Mouse (Mus musculus): ENCODE data around the gene Klk1. TPM values are rescaled to one million over a fixed set of nuclear protein-coding genes. Genes with fewer than 3 reads are reported as not detected.

Gene Klk1
- total RNA-seq, 4 experiments from 2014 or later, result 0.47 to 0.57 TPM; not detected in 2

DNA sequence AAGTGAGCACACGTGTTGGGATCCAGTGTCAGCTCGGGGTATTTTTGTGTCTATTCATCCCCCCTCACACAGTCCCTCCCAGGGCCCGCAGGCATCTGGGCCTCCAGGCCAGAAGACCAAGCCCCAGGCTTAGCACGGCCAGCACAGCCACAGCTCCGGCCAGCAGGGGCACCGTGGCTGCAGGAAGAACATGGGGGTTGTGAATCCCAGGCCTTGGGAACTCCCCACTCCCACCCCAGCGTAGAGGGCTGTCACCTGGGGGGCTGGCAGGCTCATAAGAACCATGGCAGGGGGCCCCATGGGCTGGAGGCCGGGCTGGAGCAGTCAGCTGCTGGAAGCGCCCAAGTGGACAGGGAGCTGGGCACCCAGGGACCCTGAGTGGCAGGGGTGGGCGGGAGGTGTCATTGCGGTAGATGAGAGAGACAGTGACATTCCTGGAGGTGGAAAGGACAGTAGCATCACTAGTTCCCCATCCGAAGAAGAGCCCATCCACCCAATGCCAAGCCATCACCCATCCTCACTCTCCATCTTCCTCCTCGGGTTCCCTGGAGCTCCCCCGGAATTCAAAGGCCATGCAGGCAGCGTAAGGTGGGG is 28.0 kb downstream of the Klk1 start:
- DNase-seq (ENCODE audit: low spot score), result no peak

DNA sequence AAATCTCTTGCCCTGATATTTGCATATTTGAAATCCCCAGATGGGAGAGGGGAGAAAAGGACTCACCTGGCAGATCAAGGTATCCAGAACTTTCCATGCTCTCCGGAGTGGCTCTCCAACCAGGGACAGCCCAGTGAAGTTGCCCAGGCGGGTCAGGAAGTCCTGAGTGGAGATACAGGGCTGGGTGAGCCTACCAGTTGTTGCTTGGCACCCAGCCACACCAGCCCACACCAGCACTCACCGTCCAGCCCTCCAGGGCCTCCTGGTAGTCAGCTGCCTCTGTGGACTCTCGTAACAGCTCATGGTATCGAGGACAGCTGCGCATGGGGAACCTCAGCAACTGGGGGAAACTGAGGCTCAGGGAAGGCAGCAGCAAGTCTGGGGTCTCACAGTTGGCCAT is 29.8 kb downstream of the Klk1 start:
- no peak for DNase-seq (ENCODE audit: low spot score)

DNA sequence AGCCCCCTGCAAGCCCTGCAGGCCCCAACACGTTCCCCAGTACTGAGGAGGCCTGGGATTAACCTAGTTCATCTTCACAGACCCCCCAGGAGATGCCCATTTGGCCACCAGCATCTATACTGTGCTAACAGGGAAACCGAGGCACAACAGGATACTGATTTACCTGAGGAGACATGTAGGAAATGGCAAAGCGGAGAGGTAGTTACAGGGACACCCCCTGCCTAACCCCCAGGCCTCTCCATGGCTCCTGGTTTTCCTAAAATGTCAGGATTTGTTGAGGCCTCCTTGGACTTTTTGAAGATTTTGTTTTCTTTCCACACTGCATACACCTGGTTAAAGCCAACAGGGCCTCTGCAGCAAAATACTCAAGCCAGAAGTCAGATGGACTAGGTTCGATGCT is 32.1 kb downstream of the Klk1 start, which contains the start of gene Acp4:
Gene Acp4, minus strand, starts transcription at position 101 of the 400 bp plus-strand sequence.
- no peak for DNase-seq (ENCODE audit: low spot score)

DNA sequence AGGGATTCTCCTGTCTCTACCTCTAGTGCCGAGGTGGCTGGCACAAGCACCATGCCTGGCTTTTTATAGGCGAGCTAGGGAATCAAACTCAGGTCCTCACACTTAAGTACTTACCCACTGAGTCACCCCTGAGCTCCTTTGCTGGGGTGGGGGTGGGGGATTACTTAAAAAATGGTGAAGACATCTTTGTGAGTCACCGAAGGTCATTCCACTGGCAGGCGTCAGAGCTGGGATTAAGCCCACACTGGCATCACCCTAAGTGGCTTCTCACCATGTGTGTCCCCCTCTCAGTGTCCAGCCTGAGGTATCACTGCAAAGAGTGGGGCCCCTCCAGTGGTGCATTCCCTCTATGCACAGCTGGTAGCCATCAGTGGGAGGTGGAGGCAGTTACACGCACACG is 35.2 kb downstream of the Klk1 start:
- DNase-seq (ENCODE audit: low spot score), result no peak

DNA sequence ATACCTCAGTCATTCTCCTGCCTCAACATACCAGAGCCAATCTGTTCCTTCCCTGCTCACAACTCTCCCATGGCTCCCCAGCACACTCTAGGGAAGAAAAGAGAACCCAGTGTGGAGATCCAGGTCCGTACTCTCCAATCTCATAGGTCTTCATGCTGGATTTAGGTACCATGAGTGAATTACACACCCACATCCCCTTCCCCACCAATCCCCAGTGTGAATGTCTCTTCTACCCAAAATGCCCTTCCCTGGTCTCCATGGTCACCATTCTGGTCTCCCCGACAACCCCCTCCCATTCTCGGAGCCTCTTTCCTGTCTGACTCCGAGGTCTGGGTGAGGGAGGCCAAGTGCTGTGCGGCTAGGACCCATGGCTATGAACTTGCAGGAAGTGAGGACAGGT is 36.0 kb downstream of the Klk1 start, which contains the start of gene Gm15517:
Gene Gm15517, plus strand, starts transcription at position 301 of the 400 bp plus-strand sequence.
- DNase-seq (ENCODE audit: low spot score), result no peak

DNA sequence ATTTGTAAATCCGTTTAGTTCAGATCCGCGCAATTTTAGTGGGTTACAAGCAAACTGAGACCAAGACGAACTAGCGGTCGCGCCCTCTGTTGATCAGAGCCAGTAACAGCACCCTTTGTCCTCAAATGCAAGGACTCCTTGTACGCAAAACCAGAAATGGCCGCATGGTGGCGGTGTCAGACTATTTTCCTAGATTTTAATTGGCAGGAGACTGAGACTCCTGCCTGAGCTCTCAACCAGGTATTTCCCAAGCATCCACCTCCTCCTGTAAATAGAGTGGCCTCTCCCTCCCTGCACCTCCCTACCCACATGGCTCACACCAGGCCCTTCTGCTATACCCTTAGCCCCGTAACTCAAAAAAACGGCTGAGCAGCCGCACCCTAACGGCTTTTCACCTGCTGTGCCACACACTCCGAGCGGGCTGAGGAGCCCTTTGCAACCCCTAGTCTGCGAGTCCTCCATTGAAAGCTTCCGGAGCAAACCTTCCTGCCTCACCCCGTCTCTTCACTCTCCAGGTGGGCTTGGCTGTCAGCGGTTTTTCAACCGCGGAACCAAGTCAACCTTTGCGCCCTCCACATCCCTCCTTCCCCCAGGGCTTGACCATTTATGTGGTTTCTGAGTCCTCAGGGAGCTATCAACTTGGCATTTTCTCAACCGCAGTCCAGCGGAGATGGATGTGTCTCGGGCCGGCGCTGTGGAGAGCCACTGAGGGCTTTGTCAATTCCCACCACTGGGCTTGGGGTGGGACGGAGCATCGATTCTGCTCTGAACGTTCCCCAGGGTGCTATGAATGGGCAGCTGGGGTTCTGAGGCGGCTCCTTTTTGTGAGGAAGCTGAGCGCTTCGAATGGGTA is 37.9 kb downstream of the Klk1 start:
- DNase-seq (ENCODE audit: low spot score), result peak; percentile 95

DNA sequence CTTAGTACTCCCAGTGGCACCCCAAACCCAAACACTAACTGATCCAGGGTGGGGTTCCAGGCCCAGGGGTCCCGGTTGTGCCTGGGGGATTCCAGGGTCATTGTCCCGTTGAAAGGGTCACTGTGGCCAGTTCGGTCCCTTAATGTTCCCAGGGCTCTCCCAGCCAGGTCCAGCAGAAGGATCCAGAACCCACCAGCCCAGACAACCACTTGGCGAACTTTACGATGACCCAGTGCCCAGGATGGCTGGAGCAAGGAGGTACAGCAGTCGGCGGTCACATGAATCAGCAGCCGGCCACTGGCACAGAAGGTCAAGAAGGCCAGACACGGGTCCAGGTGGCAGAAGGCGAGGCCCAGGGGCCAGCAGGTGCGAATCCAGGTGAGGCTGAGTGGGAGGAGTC is 43.0 kb downstream of the Klk1 start:
- DNase-seq (ENCODE audit: low spot score), result no peak

DNA sequence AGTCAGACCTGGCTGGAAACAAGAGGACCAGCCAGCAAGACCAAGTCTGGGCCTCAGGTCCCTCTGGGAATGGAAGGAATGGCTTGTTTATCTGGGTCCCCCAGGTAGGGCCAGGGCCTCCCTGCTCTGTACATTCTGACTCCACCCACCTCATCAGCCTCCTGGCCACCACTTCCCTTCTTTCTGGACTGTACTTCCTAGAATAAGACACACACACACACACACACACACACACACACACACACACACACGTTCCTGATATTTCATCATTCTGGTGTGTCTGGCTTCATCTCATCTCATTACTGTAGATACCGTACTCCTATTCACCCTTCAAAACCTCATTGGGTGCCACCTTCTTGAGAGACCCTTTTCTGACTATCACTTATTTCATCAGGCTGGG is 44.2 kb downstream of the Klk1 start:
- no peak for DNase-seq (ENCODE audit: low spot score)

DNA sequence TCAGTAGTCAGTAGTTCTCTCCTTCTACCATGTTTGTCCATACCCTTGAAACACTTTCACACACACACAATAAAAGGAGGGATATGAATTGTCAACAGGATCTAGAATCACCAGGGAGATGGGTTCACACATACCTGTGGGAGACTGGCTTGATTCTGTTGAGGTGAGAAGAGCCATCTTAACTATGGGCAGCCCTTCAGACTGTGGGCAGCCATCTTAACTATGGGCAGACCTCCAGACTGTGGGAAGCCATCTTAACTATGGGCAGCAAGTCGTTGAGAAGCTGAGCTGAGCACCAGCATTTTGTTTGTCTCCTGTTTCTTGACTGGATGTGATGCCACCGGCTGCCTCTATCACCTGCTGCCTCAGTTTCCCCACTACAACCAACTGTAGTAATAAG is 46.1 kb downstream of the Klk1 start:
- no peak for DNase-seq (ENCODE audit: low spot score)

DNA sequence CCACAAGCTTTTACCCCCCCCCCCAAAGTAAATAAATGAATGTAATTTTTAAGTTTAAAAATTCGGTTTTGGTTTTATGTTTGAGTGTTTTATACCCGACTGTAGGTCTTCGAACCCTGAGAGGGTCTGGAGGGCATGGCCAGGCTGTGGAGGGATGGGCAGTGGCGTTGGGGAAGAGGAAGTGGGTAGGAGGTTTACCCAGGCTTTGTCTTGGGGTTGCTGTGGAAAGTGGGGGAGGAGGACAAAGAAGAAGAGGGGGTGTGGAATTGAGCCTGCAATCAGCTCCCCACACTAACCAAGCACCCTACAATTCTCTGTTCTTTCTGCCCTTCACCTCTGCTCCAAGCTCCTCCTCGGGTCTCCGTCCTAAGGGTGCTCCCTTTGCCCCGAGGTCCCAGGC is 47.4 kb downstream of the Klk1 start:
- no peak for DNase-seq (ENCODE audit: low spot score)

DNA sequence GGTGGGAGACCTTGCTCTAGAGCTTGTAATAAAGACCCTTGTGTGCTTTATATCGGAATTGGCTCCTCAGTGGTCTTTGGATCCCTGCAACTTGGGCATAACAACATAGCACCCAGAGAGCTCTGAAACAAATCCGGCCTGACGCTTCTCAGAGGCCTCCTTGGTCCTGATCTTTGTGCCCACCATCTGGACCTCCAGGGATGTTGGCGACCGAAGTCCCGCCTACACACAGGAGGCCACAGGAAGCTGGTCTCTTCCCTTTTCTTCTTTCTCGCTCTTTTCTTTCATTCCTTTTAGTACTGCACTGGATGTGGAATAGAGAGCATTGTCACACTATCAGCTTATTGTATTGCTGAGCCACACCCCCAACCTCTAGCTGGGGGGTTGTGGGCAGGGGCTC is 48.3 kb downstream of the Klk1 start:
- no peak for DNase-seq (ENCODE audit: low spot score)

DNA sequence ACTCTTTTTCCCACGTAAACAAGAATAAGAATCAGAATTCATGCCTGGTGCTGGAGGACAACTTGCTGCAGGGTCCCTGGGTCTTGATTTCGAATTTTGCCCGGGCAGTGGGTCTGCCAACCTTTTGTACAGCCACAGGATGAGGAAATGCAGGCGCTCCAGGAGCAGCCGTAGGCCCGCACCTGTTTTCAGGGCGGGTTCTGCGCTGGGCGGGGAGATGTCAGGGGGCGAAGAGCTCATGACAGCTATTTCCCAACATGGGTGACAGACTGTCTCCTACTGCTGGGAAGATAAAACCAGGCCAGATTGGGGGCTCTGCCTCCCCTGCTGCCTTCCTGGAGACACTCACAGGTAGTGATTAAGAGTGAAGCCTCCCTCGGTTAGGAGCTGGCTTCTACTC is 48.9 kb downstream of the Klk1 start:
- no peak for DNase-seq (ENCODE audit: low spot score)

DNA sequence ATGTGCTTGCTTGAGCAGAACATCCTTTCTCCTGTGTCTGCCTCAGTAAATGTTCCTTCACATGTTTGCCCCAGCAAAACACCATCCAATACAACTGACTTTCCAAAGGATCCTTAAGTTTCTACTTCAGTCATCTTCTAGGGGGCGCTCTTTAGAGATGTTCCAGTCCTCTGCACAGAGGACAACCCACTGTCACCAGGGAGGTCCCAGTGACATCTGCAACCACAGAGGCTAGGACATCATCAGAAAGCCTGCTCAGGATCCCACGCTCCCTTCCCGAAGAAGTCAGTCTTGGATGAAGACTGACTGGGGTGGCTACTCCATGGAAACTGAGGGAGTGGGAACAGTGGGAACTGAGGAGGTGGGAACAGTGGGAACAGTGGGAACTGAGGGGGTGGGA is 50.4 kb downstream of the Klk1 start:
- DNase-seq (ENCODE audit: low spot score), result no peak

DNA sequence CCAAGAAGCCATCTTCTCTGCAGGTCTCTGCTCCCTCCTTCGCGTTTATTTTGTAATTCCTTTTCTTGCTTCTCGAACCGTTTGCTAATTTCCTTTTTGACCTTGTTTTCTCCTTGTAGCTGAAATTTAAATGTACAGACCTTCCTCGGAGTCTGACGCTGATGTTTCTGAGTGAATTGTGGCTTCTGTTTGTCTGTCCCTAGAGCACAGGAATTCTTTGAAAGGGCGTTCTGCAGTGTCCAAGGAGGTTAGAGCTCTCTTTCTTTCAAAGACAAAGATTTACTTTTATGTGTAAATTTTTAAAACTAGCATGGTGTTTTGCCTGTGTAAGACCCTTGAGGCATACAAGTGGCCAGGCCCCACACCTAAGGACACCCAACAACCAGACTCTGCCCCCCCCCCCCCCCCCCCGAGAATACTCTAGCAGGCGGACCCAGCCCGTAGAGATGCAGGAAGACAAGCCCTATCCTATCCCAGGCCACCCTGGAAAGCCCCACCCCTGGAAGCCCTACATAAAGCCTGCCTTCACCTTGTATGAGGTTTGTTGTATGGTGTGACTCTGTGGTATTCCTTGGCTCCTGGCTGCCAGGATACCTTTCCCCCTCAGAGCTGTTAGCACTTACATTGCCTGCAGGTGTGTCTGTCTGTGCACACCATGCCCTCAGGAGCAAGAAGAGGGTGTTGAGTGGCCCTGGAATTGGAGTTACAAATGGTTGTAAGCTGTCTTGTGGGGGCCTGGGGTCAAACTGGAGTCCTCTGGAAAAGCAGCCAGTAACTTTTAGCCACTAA is 51.5 kb downstream of the Klk1 start:
- no peak for DNase-seq (ENCODE audit: low spot score)

DNA sequence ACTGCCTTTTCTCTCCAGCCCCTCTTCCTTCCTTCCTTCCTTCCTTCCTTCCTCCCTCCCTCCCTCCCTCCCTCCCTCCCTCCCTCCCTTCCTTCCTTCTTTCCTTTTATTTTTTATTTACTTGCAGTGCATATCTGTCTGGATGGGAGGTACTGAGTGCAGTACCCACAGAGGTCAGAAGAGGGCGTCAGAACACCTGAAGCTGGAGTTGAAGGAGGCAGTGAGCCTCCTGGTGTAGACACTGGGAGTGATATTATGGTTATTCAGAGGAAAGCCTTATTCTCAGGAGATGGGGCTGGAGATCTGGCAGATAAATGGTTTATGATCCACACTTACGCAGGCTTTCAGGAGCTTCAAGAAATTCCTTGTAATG is 52.1 kb downstream of the Klk1 start:
- DNase-seq (ENCODE audit: low spot score), result no peak

Other genes with a start within 250 kb of the Klk1 start
- gene Klk1b9, start 249.3 kb upstream of the Klk1 start, total RNA-seq (2022), result not detected
- not detected for gene Klk1b11, start 229.5 kb upstream of the Klk1 start, total RNA-seq (2022)
- gene Klk1b26, start 213.2 kb upstream of the Klk1 start, total RNA-seq (2022), result 1 to 10 TPM; 1.7 to 7.4 (median 4.1) TPM
- not detected for gene Klk1b27, start 173.1 kb upstream of the Klk1 start, total RNA-seq (2022)
- not detected for gene Klk1b21, start 123.0 kb upstream of the Klk1 start, total RNA-seq (2022)
- gene Klk1b22, start 112.7 kb upstream of the Klk1 start, total RNA-seq (2022), result not detected
- not detected for gene Klk1b16, start 88.6 kb upstream of the Klk1 start, total RNA-seq (2022)
- not detected for gene Klk1b24, start 37.1 kb upstream of the Klk1 start, total RNA-seq (2022)
- gene Klk1b3, start 27.2 kb upstream of the Klk1 start, total RNA-seq (2022), result not detected
- not detected for gene Klk1b4, start 17.9 kb upstream of the Klk1 start, total RNA-seq (2022)
- gene Klk1b5, start 9.4 kb upstream of the Klk1 start, total RNA-seq (2022), result not detected
- gene Gm36864, start 10.8 kb downstream of the Klk1 start, total RNA-seq (2022), result not detected
- under 1 TPM; 0.31 to 0.98 (median 0.74) TPM for gene 1700028J19Rik, start 21.3 kb downstream of the Klk1 start, total RNA-seq (2022)
- 10 to 100 TPM in 3 of 4 experiments, 1 to 10 TPM in 1; 8.9 to 18.2 (median 13.7) TPM for gene 2410002F23Rik, start 21.4 kb downstream of the Klk1 start, total RNA-seq (2022)
- gene Acp4, start 32.0 kb downstream of the Klk1 start, total RNA-seq (2022), result not detected
- gene Gm15517, start 36.1 kb downstream of the Klk1 start, total RNA-seq (2022), result not detected
- 1 to 10 TPM in 1 of 4 experiments, under 1 TPM in 3; 0.41 to 1.2 (median 0.67) TPM for gene Clec11a, start 81.5 kb downstream of the Klk1 start, total RNA-seq (2022)
- gene Shank1, start 84.9 kb downstream of the Klk1 start, total RNA-seq (2022), result 1 to 10 TPM; 1.8 to 4.7 (median 3.3) TPM
- 1 to 10 TPM; 2.4 to 3.7 (median 3.1) TPM for gene Syt3, start 158.7 kb downstream of the Klk1 start, total RNA-seq (2022)
- under 1 TPM in 1 of 4 experiments, not detected in 3; 0.46 TPM for gene 1700008O03Rik, start 160.5 kb downstream of the Klk1 start, total RNA-seq (2022)
- gene Lrrc4b, start 203.7 kb downstream of the Klk1 start, total RNA-seq (2022), result 10 to 100 TPM; 33.5 to 37.9 (median 36.4) TPM
- gene Aspdh, start 240.0 kb downstream of the Klk1 start, total RNA-seq (2022), result 1 to 10 TPM in 1 of 4 experiments, under 1 TPM in 1, not detected in 2; 0.79 to 1.5 TPM
- 100 to 1,000 TPM; 109 to 130 (median 125) TPM for gene Josd2, start 242.6 kb downstream of the Klk1 start, total RNA-seq (2022)

Measured in heart, adult 8-10 months (tissue).